Mouse (Mus musculus) T-helper 2 cell (primary cell): ENCODE measurements around the gene Magea6.
"Not testable (repeated sequence)": the region's sequence is repeated elsewhere in the genome, so short reads cannot be mapped to it uniquely, and the experiment has no call there.

Experiments
- in situ Hi-C: fragments of 300-600 bp; cut with MboI, MseI; formaldehyde crosslinking; loops from one replicate; pipeline ENCODE4 v1.15.1; 2025; ENCODE audit warnings: high pct_unique_total_duplicates

Gene Magea6

DNA sequence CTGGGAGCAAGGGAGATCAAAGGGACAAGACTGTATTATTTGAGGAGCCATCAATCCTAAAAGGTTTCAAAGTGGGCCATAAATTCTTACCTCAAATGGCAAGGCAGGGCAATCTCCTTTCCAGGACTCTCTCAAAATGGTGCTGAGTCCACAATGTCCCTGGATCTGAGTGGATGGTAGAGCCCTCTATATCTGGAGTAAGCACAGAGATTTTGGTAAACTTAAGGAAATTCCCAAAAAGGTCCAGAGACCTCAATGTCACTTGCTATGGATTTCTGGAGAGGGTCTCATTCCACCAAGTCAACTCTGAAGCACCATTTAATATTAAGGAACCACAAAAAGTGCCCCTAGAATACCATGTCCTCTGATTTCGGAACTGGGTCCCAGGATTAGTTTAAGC is at the start of gene Magea6:
Magea6 (minus strand) TSS at position 101 of the 400 bp plus-strand sequence.
- in situ Hi-C loops = not testable (repeated sequence)

DNA sequence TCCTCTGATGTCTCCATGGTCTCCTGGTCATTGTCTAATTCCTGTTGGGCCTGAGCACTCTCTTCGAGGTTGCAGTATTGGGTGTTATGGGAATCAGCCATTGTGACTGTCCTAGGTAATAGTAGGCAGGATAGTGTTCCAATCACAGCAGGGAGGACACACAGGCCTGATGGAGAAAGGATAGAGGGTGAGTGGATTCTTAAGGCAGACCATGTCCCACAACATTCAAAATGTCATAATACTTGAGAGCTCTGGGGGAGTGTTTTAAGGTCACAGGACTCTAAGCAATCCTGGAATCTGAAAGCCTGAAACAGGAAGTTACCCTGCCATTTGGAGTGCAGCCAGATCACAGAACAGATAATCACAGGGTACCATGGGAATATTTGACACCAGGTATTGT is 13.6 kb upstream of the Magea6 start, which contains the start of gene Magea3:
Magea3 (minus strand) TSS at position 101 of the 400 bp plus-strand sequence.
- in situ Hi-C loops = not testable (repeated sequence)

DNA sequence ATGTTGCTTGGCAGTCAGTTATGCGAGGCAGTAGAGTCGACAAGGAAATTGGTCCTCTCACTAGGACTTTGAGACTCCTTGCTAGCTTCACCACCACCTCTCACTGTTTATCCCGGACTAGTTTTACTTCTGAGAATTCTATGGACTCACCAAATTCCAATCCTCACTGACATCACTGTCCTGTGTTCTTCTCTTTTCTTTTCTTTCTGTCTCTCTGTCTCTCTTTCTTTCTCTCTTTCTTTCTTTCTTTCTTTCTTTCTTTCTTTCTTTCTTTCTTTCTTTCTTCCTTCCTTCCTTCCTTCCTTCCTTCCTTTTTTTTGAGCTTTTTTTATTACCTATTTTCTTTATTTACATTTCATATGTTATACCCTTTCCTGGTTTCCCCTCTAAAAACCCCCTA is 45.6 kb downstream of the Magea6 start, which contains the start of gene Cldn34b1:
Cldn34b1 (minus strand) TSS at position 101 of the 400 bp plus-strand sequence.
- in situ Hi-C loops = not testable (repeated sequence)
